Mouse (Mus musculus) retina, postnatal 7 days (tissue): ENCODE results near the gene Utp15.

Source experiments
- DNase-seq: peaks from one replicate; pipeline ENCODE4 v3.0.0-alpha.2; 2012; ENCODE audit warnings: low read depth, low spot score

Gene Utp15

GRCm38 (mm10) chr13:98262636-98263457 is at the start of gene Utp15, which contains the start of gene Ankra2:
Gene Utp15, minus strand, starts transcription at chr13:98263041.
Gene Ankra2, plus strand, starts transcription at chr13:98263074.
- DNase-seq: peak; percentile 98

GRCm38 (mm10) chr13:98311597-98311996 is 48.8 kb upstream of the Utp15 start:
- DNase-seq: no peak

GRCm38 (mm10) chr13:98308724-98309123 is 45.9 kb upstream of the Utp15 start:
- no peak for DNase-seq

GRCm38 (mm10) chr13:98308004-98308403 is 45.2 kb upstream of the Utp15 start:
- DNase-seq: no peak

GRCm38 (mm10) chr13:98306852-98307475 is 44.1 kb upstream of the Utp15 start:
- DNase-seq: no peak

- DNase-seq: no peak
Observed at GRCm38 (mm10) chr13:98306393-98306792, 43.6 kb upstream of the Utp15 start.

GRCm38 (mm10) chr13:98305257-98305656 is 42.4 kb upstream of the Utp15 start:
- DNase-seq: no peak

GRCm38 (mm10) chr13:98298833-98299758 is 36.3 kb upstream of the Utp15 start:
- peak; percentile 86 for DNase-seq

- DNase-seq: no peak
Observed at GRCm38 (mm10) chr13:98297883-98298482, 35.1 kb upstream of the Utp15 start.

GRCm38 (mm10) chr13:98296072-98296471 is 33.2 kb upstream of the Utp15 start:
- no peak for DNase-seq

GRCm38 (mm10) chr13:98291712-98292111 is 28.9 kb upstream of the Utp15 start:
- DNase-seq: no peak

GRCm38 (mm10) chr13:98290719-98291118 is 27.9 kb upstream of the Utp15 start:
- no peak for DNase-seq

GRCm38 (mm10) chr13:98280990-98281650 is 18.3 kb upstream of the Utp15 start:
- DNase-seq: no peak

GRCm38 (mm10) chr13:98279686-98280085 is 16.8 kb upstream of the Utp15 start, which contains the start of gene Gm21976:
Gene Gm21976, plus strand, starts transcription at chr13:98279887.
- DNase-seq: no peak

- DNase-seq: no peak
Observed at GRCm38 (mm10) chr13:98277501-98277900, 14.7 kb upstream of the Utp15 start.

GRCm38 (mm10) chr13:98276253-98276652 is 13.4 kb upstream of the Utp15 start:
- no peak for DNase-seq

- no peak for DNase-seq
Observed at GRCm38 (mm10) chr13:98275646-98276045, 12.8 kb upstream of the Utp15 start.

- DNase-seq: no peak
Observed at GRCm38 (mm10) chr13:98274023-98274422, 11.2 kb upstream of the Utp15 start.

GRCm38 (mm10) chr13:98264111-98264510 is 1.3 kb upstream of the Utp15 start:
- DNase-seq: no peak

- DNase-seq: no peak
Observed at GRCm38 (mm10) chr13:98263458-98263987, 682 bp upstream of the Utp15 start.

GRCm38 (mm10) chr13:98254921-98255320 is 7.9 kb downstream of the Utp15 start:
- no peak for DNase-seq
